Comparison of ENCODE assay signal across 8 mouse cellular contexts in genomic region chr8:22411971-22412370, GRCm38 (mm10). TPM values are rescaled to one million over a fixed set of nuclear protein-coding genes. Genes with fewer than 3 reads are reported as not detected.
DNase-seq lines count a peak whose midpoint lies in the region; ATAC-seq and TF ChIP-seq lines count a peak whose summit lies in the region.

No protein-coding gene starts in this region.

- no peak for TF ChIP-seq POLR2A in lung, adult 2 months (IDR thresholded peaks at IDR 0.05; ENCODE audit: borderline replicate concordance, extremely low read depth, low read depth, low read length)

- H3K27ac ChIP-seq in embryonic facial prominence, embryonic 11.5 days (replicated peaks; ENCODE audit: low read depth, low read length): no peak overlapping the region
- peak overlapping the region; percentile 91 for H3K27ac ChIP-seq in limb, embryonic 10.5 days
- H3K27ac ChIP-seq in neural tube, embryonic 13.5 days (replicated peaks): no peak overlapping the region

- H3K4me1 ChIP-seq in lung, adult 2 months (ENCODE audit: control insufficient read depth, insufficient read depth, low read length): 0 out of 2 replicates have a peak, but pooled peaks cover 2% of the 10 kb centered on the region
- no peaks in the 10 kb centered on the region for H3K4me1 ChIP-seq in embryonic facial prominence, embryonic 11.5 days (ENCODE audit: control insufficient read depth, insufficient read depth, low read length)
- peaks cover 10% of the 10 kb centered on the region for H3K4me1 ChIP-seq in limb, embryonic 10.5 days
- H3K4me1 ChIP-seq in neural tube, embryonic 13.5 days (replicated peaks): peaks cover 19% of the 10 kb centered on the region

- H3K4me3 ChIP-seq in lung, adult 2 months (replicated peaks; ENCODE audit: extremely low read depth, low read depth, low read length): peak overlapping the region; percentile 97
- H3K4me3 ChIP-seq in embryonic facial prominence, embryonic 11.5 days (ENCODE audit: low read depth, low read length): peak overlapping the region; percentile 69
- peak overlapping the region; percentile 85 for H3K4me3 ChIP-seq in limb, embryonic 10.5 days
- H3K4me3 ChIP-seq in neural tube, embryonic 13.5 days: peak overlapping the region; percentile 89

- 12% methylated on average over 8 of the region's 8 CpGs for WGBS in lung, adult 2 months
- WGBS in embryonic facial prominence, embryonic 11.5 days: 31% methylated on average over 8 of the region's 8 CpGs
- 27% methylated on average over 8 of the region's 8 CpGs for WGBS in limb, embryonic 10.5 days
- WGBS in neural tube, embryonic 13.5 days: 23% methylated on average over 8 of the region's 8 CpGs

- no peak for DNase-seq in lung, adult 2 months
- DNase-seq in lung, postnatal 14 days: no peak
- no peak for DNase-seq in embryonic facial prominence, embryonic 11.5 days (ENCODE audit: low spot score)
- no peak for DNase-seq in limb, embryonic 10.5 days (ENCODE audit: low spot score)
- no peak for DNase-seq in adrenal gland, postnatal 36 days
- no peak for DNase-seq in embryo, embryonic 9.5 days (ENCODE audit: extremely low spot score)
- no peak for DNase-seq in cerebellum, adult 9-11 months

- H3K9me3 ChIP-seq in embryonic facial prominence, embryonic 11.5 days (replicated peaks; ENCODE audit: control insufficient read depth, low read length): no peaks in the 10 kb centered on the region
- no peaks in the 10 kb centered on the region for H3K9me3 ChIP-seq in limb, embryonic 10.5 days (replicated peaks)
- H3K9me3 ChIP-seq in neural tube, embryonic 13.5 days: no peaks in the 10 kb centered on the region

- no peaks in the 10 kb centered on the region for H3K27me3 ChIP-seq in embryonic facial prominence, embryonic 11.5 days (ENCODE audit: control insufficient read depth, insufficient read depth, low read length)
- no peaks in the 10 kb centered on the region; the same call in 1 of the 2 replicates for H3K27me3 ChIP-seq in limb, embryonic 10.5 days (ENCODE audit: low read depth, poor library complexity, severe bottlenecking)
- no peaks in the 10 kb centered on the region for H3K27me3 ChIP-seq in neural tube, embryonic 13.5 days

- peak overlapping the region; percentile 79 for H3K9ac ChIP-seq in embryonic facial prominence, embryonic 11.5 days (replicated peaks; ENCODE audit: low read length)
- peak overlapping the region; percentile 90 for H3K9ac ChIP-seq in neural tube, embryonic 13.5 days

- ATAC-seq in embryonic facial prominence, embryonic 11.5 days (replicated peaks; ENCODE audit: insufficient number of reproducible peaks, low FRiP score, low TSS enrichment, low read depth): no peak
- ATAC-seq in neural tube, embryonic 13.5 days (ENCODE audit: low read depth): no peak

- H3K4me2 ChIP-seq in embryonic facial prominence, embryonic 11.5 days (ENCODE audit: low read depth, low read length): peak overlapping the region; percentile 59
- peak overlapping the region; percentile 82 for H3K4me2 ChIP-seq in neural tube, embryonic 13.5 days

- no peak for TF ChIP-seq CTCF in lung, adult 2 months (IDR thresholded peaks at IDR 0.05; ENCODE audit: insufficient read depth, low read length)

- H3K36me3 ChIP-seq in embryonic facial prominence, embryonic 11.5 days (replicated peaks; ENCODE audit: control insufficient read depth, insufficient read depth, low read depth, low read length): no peaks in the 10 kb centered on the region
- H3K36me3 ChIP-seq in limb, embryonic 10.5 days: peaks cover 22% of the 10 kb centered on the region
- H3K36me3 ChIP-seq in neural tube, embryonic 13.5 days: peaks cover 15% of the 10 kb centered on the region

RNA-seq across cellular contexts. Expression of gene Mrps31, which starts 0.8 kb away (rescaled TPM):
- 2.6 and 3.7 TPM in 2 replicates for polyA plus RNA-seq in lung, adult 2 months (2012; rRNA removed)
- 52.7 and 53.9 TPM in 2 replicates for polyA plus RNA-seq in embryonic facial prominence, embryonic 11.5 days (2014; fragmentation: Nextera tagmentation; extraction: Ambion mirVana)
- polyA plus RNA-seq in limb, embryonic 10.5 days (2016; fragmentation: Nextera tagmentation; extraction: Ambion mirVana): 42.7 and 44.3 TPM in 2 replicates
- 36.9 and 37.4 TPM in 2 replicates for polyA plus RNA-seq in neural tube, embryonic 13.5 days (2015; fragmentation: Nextera tagmentation; extraction: Ambion mirVana)
- total RNA-seq in adrenal gland, postnatal 36 days (2021): 10 to 100 TPM; 42.1 to 43.0 TPM

RNA-seq across cellular contexts. Expression of gene Slc25a15, which starts 13.6 kb away (rescaled TPM):
- 2.7 and 3.2 TPM in 2 replicates for polyA plus RNA-seq in lung, adult 2 months (2012; rRNA removed)
- 14.2 and 17.7 TPM in 2 replicates for polyA plus RNA-seq in embryonic facial prominence, embryonic 11.5 days (2014; fragmentation: Nextera tagmentation; extraction: Ambion mirVana)
- polyA plus RNA-seq in limb, embryonic 10.5 days (2016; fragmentation: Nextera tagmentation; extraction: Ambion mirVana): 18.9 and 20.7 TPM in 2 replicates
- 8.3 and 8.8 TPM in 2 replicates for polyA plus RNA-seq in neural tube, embryonic 13.5 days (2015; fragmentation: Nextera tagmentation; extraction: Ambion mirVana)
- total RNA-seq in adrenal gland, postnatal 36 days (2021): 10 to 100 TPM; 13.5 to 16.0 TPM
